Comparison of ENCODE assay signal across 12 mouse cellular contexts in genomic region chr13:23459264-23459846, GRCm38 (mm10). TPM values are rescaled to one million over a fixed set of nuclear protein-coding genes. Genes with fewer than 3 reads are reported as not detected.
DNase-seq lines count a peak whose midpoint lies in the region; ATAC-seq lines count a peak whose summit lies in the region.
"Had no signal": no experiment of that assay in that cellular context is flagged by ENCODE, and none has a peak within 500 bp of the region (broad histone marks: within the 10 kb centered on the region; RNA-seq: fewer than 3 reads in every experiment).

No protein-coding gene starts in this region.

- H3K9ac ChIP-seq in forebrain, embryonic 11.5 days (ENCODE audit: low read length), result no peak overlapping the region; the same call in 1 of the 2 replicates
- no peak overlapping the region for H3K9ac ChIP-seq in forebrain, embryonic 16.5 days (replicated peaks; ENCODE audit: low read depth, low read length)
- H3K9ac ChIP-seq in lung, embryonic 16.5 days (ENCODE audit: low read length), result no peak overlapping the region
- no peak overlapping the region for H3K9ac ChIP-seq in embryonic facial prominence, embryonic 12.5 days

- no peaks in the 10 kb centered on the region for H3K36me3 ChIP-seq in forebrain, embryonic 11.5 days (ENCODE audit: control insufficient read depth, insufficient read depth, low read length)
- no peaks in the 10 kb centered on the region for H3K36me3 ChIP-seq in forebrain, embryonic 16.5 days (ENCODE audit: control insufficient read depth, insufficient read depth)
- no peaks in the 10 kb centered on the region for H3K36me3 ChIP-seq in lung, embryonic 16.5 days (ENCODE audit: control insufficient read depth, insufficient read depth, low read length)
- no peaks in the 10 kb centered on the region for H3K36me3 ChIP-seq in embryonic facial prominence, embryonic 12.5 days

- no peak overlapping the region for H3K4me3 ChIP-seq in forebrain, embryonic 11.5 days (ENCODE audit: low read depth, low read length)
- H3K4me3 ChIP-seq in forebrain, embryonic 16.5 days (replicated peaks; ENCODE audit: low read length), result no peak overlapping the region
- H3K4me3 ChIP-seq in lung, embryonic 16.5 days (ENCODE audit: low read length), result no peak overlapping the region
- peak overlapping the region; percentile 3; the same call in 1 of the 2 replicates for H3K4me3 ChIP-seq in embryonic facial prominence, embryonic 12.5 days

- no peaks in the 10 kb centered on the region for H3K4me1 ChIP-seq in forebrain, embryonic 11.5 days (replicated peaks; ENCODE audit: control insufficient read depth, insufficient read depth, low read length)
- no peaks in the 10 kb centered on the region for H3K4me1 ChIP-seq in forebrain, embryonic 16.5 days (replicated peaks; ENCODE audit: control insufficient read depth, insufficient read depth, low read length)
- H3K4me1 ChIP-seq in lung, embryonic 16.5 days (replicated peaks; ENCODE audit: control insufficient read depth, insufficient read depth, low read length), result peaks cover 7% of the 10 kb centered on the region
- H3K4me1 ChIP-seq in embryonic facial prominence, embryonic 12.5 days, result no peaks in the 10 kb centered on the region; the same call in 1 of the 2 replicates

- H3K27me3 ChIP-seq in forebrain, embryonic 11.5 days (ENCODE audit: control insufficient read depth, insufficient read depth, low read length), result no peaks in the 10 kb centered on the region; the same call in 1 of the 2 replicates
- no peaks in the 10 kb centered on the region for H3K27me3 ChIP-seq in forebrain, embryonic 16.5 days (replicated peaks; ENCODE audit: control insufficient read depth, insufficient read depth, low read length)
- H3K27me3 ChIP-seq in lung, embryonic 16.5 days (ENCODE audit: control insufficient read depth, insufficient read depth, low read depth, low read length), result no peaks in the 10 kb centered on the region
- H3K27me3 ChIP-seq in embryonic facial prominence, embryonic 12.5 days, result no peaks in the 10 kb centered on the region

- WGBS in forebrain, embryonic 11.5 days, result 13% methylated on average over 15 of the region's 15 CpGs
- WGBS in forebrain, embryonic 16.5 days, result 18% methylated on average over 15 of the region's 15 CpGs
- WGBS in lung, embryonic 16.5 days, result 23% methylated on average over 15 of the region's 15 CpGs
- WGBS in embryonic facial prominence, embryonic 12.5 days, result 18% methylated on average over 15 of the region's 15 CpGs

- no peak for ATAC-seq in forebrain, embryonic 11.5 days (replicated peaks; ENCODE audit: low FRiP score)
- ATAC-seq in forebrain, embryonic 16.5 days, result no peak
- ATAC-seq in lung, embryonic 16.5 days (ENCODE audit: low read depth), result no peak
- ATAC-seq in embryonic facial prominence, embryonic 12.5 days (ENCODE audit: insufficient number of reproducible peaks, insufficient read depth, low FRiP score, low TSS enrichment), result no peak
- ATAC-seq in megakaryocyte progenitor cell, adult 5-6 weeks (replicated peaks; ENCODE audit: poor library complexity), result peak; percentile 81

- DNase-seq in forebrain, embryonic 11.5 days (ENCODE audit: low spot score), result no peak
- DNase-seq in lung, postnatal 4 days, result no peak
- no peak for DNase-seq in ovary, postnatal 36 days (ENCODE audit: low spot score)
- DNase-seq in kidney, postnatal 25 days, result no peak
- DNase-seq: lung, postnatal 14 days; thymus, postnatal 4 days had no signal

- H3K27ac ChIP-seq in forebrain, embryonic 11.5 days (ENCODE audit: low read depth, low read length), result no peak overlapping the region
- no peak overlapping the region for H3K27ac ChIP-seq in forebrain, embryonic 16.5 days (ENCODE audit: low read length)
- no peak overlapping the region for H3K27ac ChIP-seq in lung, embryonic 16.5 days (ENCODE audit: low read length)
- no peak overlapping the region for H3K27ac ChIP-seq in embryonic facial prominence, embryonic 12.5 days

- peak overlapping the region; percentile 19; the same call in 1 of the 2 replicates for H3K4me2 ChIP-seq in forebrain, embryonic 11.5 days (ENCODE audit: low read depth, low read length, severe bottlenecking)
- no peak overlapping the region for H3K4me2 ChIP-seq in forebrain, embryonic 16.5 days (ENCODE audit: low read length)
- H3K4me2 ChIP-seq in lung, embryonic 16.5 days (ENCODE audit: low read depth, low read length), result peak overlapping the region; percentile 8; the same call in 1 of the 2 replicates
- peak overlapping the region; percentile 19; the same call in 1 of the 2 replicates for H3K4me2 ChIP-seq in embryonic facial prominence, embryonic 12.5 days (replicated peaks)

- no peaks in the 10 kb centered on the region for H3K9me3 ChIP-seq in forebrain, embryonic 11.5 days (ENCODE audit: control insufficient read depth, low read length)
- no peaks in the 10 kb centered on the region for H3K9me3 ChIP-seq in forebrain, embryonic 16.5 days (ENCODE audit: control insufficient read depth, low read length)
- H3K9me3 ChIP-seq in lung, embryonic 16.5 days (ENCODE audit: control insufficient read depth, low read length), result no peaks in the 10 kb centered on the region
- H3K9me3 ChIP-seq in embryonic facial prominence, embryonic 12.5 days, result no peaks in the 10 kb centered on the region

RNA-seq across cellular contexts. Expression of gene Btn1a1, which starts 6.3 kb away (rescaled TPM):
- 0.17 and 0.19 TPM in 2 replicates for polyA plus RNA-seq in forebrain, embryonic 11.5 days (2014; fragmentation: Nextera tagmentation; extraction: Ambion mirVana)
- 0.06 and 0.22 TPM in 2 replicates for polyA plus RNA-seq in forebrain, embryonic 16.5 days (2015; fragmentation: Nextera tagmentation; extraction: Ambion mirVana)
- polyA plus RNA-seq in lung, embryonic 16.5 days (2015; fragmentation: Nextera tagmentation; extraction: Ambion mirVana), result 0.06 and 0.10 TPM in 2 replicates
- polyA plus RNA-seq in embryonic facial prominence, embryonic 12.5 days (2016; fragmentation: Nextera tagmentation; extraction: Ambion mirVana), result 0.10 and 0.20 TPM in 2 replicates
- not detected in 2 replicates for total RNA-seq in megakaryocyte progenitor cell, adult 5-6 weeks (2015)
- not detected in 2 replicates for total RNA-seq in megakaryocyte progenitor cell, adult 5-6 weeks (2017)
- total RNA-seq: layer of hippocampus, adult 8-10 months had no signal

RNA-seq across cellular contexts. Expression of gene Btn2a2, which starts 29.3 kb away (rescaled TPM):
- polyA plus RNA-seq in forebrain, embryonic 11.5 days (2014; fragmentation: Nextera tagmentation; extraction: Ambion mirVana), result 0.48 and 0.59 TPM in 2 replicates
- polyA plus RNA-seq in forebrain, embryonic 16.5 days (2015; fragmentation: Nextera tagmentation; extraction: Ambion mirVana), result 0.18 TPM in 1 of 2 replicates, not detected in the other
- 0.20 and 0.28 TPM in 2 replicates for polyA plus RNA-seq in lung, embryonic 16.5 days (2015; fragmentation: Nextera tagmentation; extraction: Ambion mirVana)
- polyA plus RNA-seq in embryonic facial prominence, embryonic 12.5 days (2016; fragmentation: Nextera tagmentation; extraction: Ambion mirVana), result 1.6 TPM in 2 replicates
- not detected in 2 replicates for total RNA-seq in megakaryocyte progenitor cell, adult 5-6 weeks (2015)
- 0.17 TPM in 1 of 2 replicates, not detected in the other for total RNA-seq in megakaryocyte progenitor cell, adult 5-6 weeks (2017)
- polyA plus RNA-seq: gonadal fat pad, adult 2 months had no signal

RNA-seq across cellular contexts. Expression of gene Abt1, which starts 35.7 kb away (rescaled TPM):
- polyA plus RNA-seq in forebrain, embryonic 11.5 days (2014; fragmentation: Nextera tagmentation; extraction: Ambion mirVana), result 13.0 and 13.5 TPM in 2 replicates
- polyA plus RNA-seq in forebrain, embryonic 16.5 days (2015; fragmentation: Nextera tagmentation; extraction: Ambion mirVana), result 12.7 and 13.0 TPM in 2 replicates
- polyA plus RNA-seq in lung, embryonic 16.5 days (2015; fragmentation: Nextera tagmentation; extraction: Ambion mirVana), result 11.8 and 12.3 TPM in 2 replicates
- polyA plus RNA-seq in embryonic facial prominence, embryonic 12.5 days (2016; fragmentation: Nextera tagmentation; extraction: Ambion mirVana), result 12.9 and 13.9 TPM in 2 replicates
- 7.1 and 7.4 TPM in 2 replicates for total RNA-seq in megakaryocyte progenitor cell, adult 5-6 weeks (2015)
- 9.5 and 11.0 TPM in 2 replicates for total RNA-seq in megakaryocyte progenitor cell, adult 5-6 weeks (2017)
